Mouse (Mus musculus) small intestine, adult 2 months (tissue): ENCODE results near the gene Rbm39. TPM values are rescaled to one million over a fixed set of nuclear protein-coding genes. Genes with fewer than 3 reads are reported as not detected.

ENCODE experiments used
- H3K27ac ChIP-seq: fragments of 200-500 bp; 2 replicates; pipeline ENCODE4 v1.5.1; 2012; ENCODE audit warnings: low read depth, low read length, control low read depth, inconsistent platforms; ENCODE audit not compliant: insufficient read depth
- H3K27me3 ChIP-seq: fragments of 200-500 bp; 2 replicates; pipeline ENCODE4 v1.6.1; 2012; ENCODE audit warnings: mild to moderate bottlenecking, moderate library complexity, low read length, inconsistent platforms; ENCODE audit not compliant: control insufficient read depth, insufficient read depth
- H3K36me3 ChIP-seq: fragments of 200-500 bp; 2 replicates; pipeline ENCODE4 v1.6.1; 2012; ENCODE audit warnings: mild to moderate bottlenecking, low read length, control low read depth, inconsistent platforms; ENCODE audit not compliant: control insufficient read depth, insufficient read depth
- H3K4me1 ChIP-seq: fragments of 200-500 bp; 2 replicates; pipeline ENCODE4 v1.6.1; 2012; ENCODE audit warnings: low read length, inconsistent platforms, mixed read lengths; ENCODE audit not compliant: control insufficient read depth, insufficient read depth, insufficient read length
- H3K4me3 ChIP-seq: fragments of 200-500 bp; 2 replicates; pipeline ENCODE4 v1.5.1; 2012; ENCODE audit warnings: low read depth, mild to moderate bottlenecking, control low read depth, inconsistent platforms, low read length, moderate library complexity
- CTCF ChIP-seq: fragments of 200-500 bp; IDR thresholded peaks from 2 replicates; pipeline ENCODE4 v1.5.1; 2012; ENCODE audit warnings: low read depth, mild to moderate bottlenecking, control low read depth, inconsistent platforms, low read length, moderate library complexity, mixed read lengths; ENCODE audit not compliant: insufficient replicate concordance, insufficient read length; ENCODE audit errors: extremely low read depth
- POLR2A ChIP-seq: fragments of 200-500 bp; IDR thresholded peaks from 2 replicates; pipeline ENCODE4 v1.6.1; 2012; ENCODE audit warnings: low read depth, mild to moderate bottlenecking, control low read depth, inconsistent platforms, low read length, moderate library complexity
- WGBS: fragments of 180-500 bp; shearing (Covaris S2); methylation state at CpG from one replicate; pipeline ENCODE4 v1.1.7; 2018; 5-methylcytosine and 5-hydroxymethylcytosine counted together
- polyA plus RNA-seq: library from polyadenylated mRNA; depleted of rRNA; stranded (reverse); fragments of >200 nt; gene quantifications from 2 replicates; pipeline ENCODE4 v1.2.3, GENCODE M21; 2012

Rbm39 gene
- polyA plus RNA-seq, 1 experiment: 49.5 TPM

DNA sequence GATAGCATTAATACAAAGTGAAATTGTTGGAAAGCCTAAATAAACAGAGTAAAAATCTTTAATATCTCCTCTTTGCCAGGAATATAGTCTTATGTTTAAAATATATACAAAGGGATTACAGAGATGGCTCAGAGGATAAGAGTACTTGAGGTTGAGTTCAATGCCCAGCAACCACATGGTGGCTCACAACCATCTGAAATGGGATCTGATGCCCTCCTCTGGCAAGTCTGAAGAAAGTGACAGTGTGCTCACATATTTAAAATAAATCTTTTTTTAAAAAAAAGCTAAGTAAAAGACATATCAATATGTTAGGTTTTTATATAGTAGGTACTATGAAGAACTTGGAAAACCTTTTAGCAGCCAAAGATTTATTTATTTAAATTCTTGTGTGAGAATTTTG, 28.5 kb downstream of the Rbm39 start:
- H3K36me3 ChIP-seq: peaks cover 57% of the 10 kb centered on the region
- H3K4me1 ChIP-seq: no peaks in the 10 kb centered on the region
- TF ChIP-seq CTCF: no peak
- no peak for TF ChIP-seq POLR2A
- no peaks in the 10 kb centered on the region for H3K27me3 ChIP-seq
- H3K4me3 ChIP-seq: no peak overlapping the region
- H3K27ac ChIP-seq: no peak overlapping the region

DNA sequence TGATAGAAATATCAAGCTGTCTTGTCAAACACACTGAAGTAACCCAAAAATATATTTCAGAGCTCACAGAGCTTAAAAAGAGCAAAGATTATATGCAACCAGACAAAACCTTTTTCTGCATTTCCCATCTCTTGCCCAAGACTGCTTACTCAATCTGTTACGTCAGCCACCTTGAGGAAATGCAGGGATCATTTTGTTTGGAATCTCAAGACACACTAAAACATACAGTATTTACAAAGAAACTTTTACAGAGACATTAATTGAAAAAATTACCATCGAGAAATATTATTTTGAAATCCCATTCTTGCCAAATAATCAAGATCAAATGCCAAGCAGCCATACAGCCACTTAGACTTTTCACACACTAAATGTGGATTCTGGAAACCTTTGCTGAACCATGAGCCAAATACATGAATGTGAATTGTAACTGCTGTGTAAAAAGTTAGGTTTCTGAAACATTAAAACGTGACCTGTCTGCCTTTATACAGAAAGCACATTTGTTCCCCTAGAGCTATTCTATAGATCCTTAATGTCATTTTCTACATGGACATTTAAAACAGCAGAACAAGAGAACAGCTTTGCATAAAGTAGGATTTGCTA, 32.6 kb downstream of the Rbm39 start:
- no peak overlapping the region for H3K4me3 ChIP-seq
- no peak for TF ChIP-seq CTCF
- TF ChIP-seq POLR2A: no peak
- 74% methylated on average over 3 of the region's 3 CpGs for WGBS
- H3K27me3 ChIP-seq: no peaks in the 10 kb centered on the region
- H3K27ac ChIP-seq: no peak overlapping the region
- no peaks in the 10 kb centered on the region for H3K4me1 ChIP-seq
- H3K36me3 ChIP-seq: peaks cover 36% of the 10 kb centered on the region

DNA sequence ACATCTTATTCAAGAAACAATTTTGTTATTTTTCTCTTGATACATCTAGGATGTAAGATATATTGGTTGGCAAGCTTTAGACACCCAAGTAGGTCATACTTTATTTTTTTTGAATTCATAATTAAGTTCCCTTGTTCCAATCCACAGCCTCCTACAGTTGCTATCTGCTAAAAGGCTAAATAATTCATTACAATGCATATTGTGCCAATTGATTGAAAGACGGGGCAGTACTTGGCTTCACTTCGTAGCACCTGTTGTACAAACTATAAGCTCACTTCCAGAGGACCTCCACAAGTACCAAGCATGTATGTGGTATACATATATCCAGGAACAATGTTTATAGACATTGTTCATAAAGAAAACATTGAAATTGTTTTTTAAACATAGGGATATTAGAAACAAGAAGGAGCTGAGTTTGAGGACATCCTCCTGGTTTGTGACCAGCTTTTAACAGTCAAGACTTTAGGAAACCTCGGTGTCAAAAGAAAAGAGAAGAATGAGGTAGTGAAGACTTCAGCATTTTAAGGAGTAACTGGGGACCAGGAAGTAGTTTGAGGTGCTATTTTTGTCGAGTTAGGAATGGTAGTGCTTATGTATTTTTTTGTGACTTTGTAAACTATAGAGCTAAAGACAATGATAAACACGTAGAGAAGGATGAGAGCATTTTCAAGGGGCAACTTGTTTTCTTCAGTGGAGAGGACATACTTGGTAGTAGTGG, 33.6 kb downstream of the Rbm39 start:
- H3K4me1 ChIP-seq: no peaks in the 10 kb centered on the region
- 39% methylated on average over 5 of the region's 5 CpGs for WGBS
- H3K36me3 ChIP-seq: peaks cover 35% of the 10 kb centered on the region

DNA sequence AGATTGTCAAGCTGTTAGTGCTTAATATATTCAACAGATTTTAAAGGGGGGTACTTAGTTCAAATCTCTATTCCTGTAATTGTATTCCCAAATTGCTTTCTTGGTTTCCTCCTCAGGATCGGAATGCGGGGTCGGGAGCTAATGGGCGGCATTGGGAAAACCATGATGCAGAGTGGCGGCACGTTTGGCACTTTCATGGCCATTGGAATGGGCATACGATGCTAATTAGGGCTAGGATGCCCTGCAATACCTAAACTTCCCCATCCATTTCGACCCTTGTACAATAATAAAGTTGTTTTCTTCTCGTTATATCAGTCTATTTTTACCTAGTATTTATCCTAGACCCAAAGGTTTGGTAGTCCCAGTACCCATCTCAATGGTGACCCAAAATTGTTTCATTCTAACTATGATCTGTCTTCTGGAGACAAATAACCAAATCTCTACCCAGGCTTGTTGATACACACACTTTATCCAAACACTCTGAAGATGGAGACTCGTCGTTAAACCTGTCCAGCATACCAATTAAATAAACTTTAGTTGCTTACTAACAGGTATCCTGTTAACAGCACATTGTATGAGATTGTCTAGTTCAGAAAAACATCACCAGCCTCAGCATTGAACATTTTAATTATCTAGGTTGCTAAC, 34.4 kb downstream of the Rbm39 start:
- Histone ChIP-seq H3K27me3 (no peaks in the 10 kb centered on the region), H3K4me1 (no peaks in the 10 kb centered on the region), H3K4me3 (no peak overlapping the region), H3K36me3 (peaks cover 34% of the 10 kb centered on the region), H3K27ac (no peak overlapping the region)
- no peak for TF ChIP-seq CTCF
- 51% methylated on average over 11 of the region's 11 CpGs for WGBS

More for the DNA sequence above, 33.6 kb downstream of the Rbm39 start:
- TF ChIP-seq CTCF: no peak
- H3K27ac ChIP-seq: no peak overlapping the region
- H3K4me3 ChIP-seq: no peak overlapping the region
- H3K27me3 ChIP-seq: no peaks in the 10 kb centered on the region

DNA sequence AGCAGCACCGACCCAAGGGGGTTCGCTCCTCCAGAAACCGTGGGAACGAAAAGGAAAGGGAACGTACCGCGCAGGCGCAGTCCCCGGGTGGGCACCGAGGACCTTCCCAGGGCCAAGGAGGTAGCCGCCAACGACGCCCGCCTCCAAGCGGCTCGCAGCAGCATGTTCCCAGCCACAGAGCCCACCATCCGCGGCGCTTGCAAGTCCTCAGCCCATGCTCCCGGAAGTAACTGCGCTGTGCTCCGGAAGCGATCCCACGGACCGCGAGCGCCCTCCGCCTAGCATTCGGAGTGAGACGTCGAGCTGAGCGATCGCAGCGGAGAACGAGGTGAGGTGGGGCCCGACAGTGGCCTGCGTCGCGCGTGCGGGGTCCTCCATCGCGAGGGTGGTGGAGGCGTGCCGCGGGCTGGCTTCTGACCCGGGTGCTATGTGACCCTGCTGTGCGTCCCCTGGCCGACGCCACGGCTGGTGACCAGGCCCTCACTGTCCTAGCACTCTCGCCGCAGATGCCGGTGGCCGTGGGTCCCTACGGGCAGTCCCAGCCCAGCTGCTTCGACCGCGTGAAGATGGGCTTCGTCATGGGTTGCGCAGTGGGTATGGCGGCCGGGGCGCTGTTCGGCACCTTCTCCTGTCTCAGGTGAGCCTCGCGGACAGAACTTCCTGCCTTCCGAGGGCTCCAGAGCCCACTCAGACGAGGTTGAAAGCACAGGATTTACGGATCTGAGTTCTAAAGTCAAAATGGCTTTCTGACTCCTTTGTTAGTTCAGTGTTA, 35.9 kb downstream of the Rbm39 start, which contains the start of the genes Romo1 and Nfs1:
Gene Romo1, plus strand, starts transcription at position 87 of the 772 bp plus-strand sequence.
Gene Nfs1, minus strand, starts transcription at position 234 of the 772 bp plus-strand sequence.
- H3K27ac ChIP-seq: peak within 1 kb of the TSS; percentile 67
- peak within 1 kb of the TSS; percentile 77 for H3K4me3 ChIP-seq
- H3K4me1 ChIP-seq: no peaks in the 10 kb centered on the region
- no peaks in the 10 kb centered on the region for H3K27me3 ChIP-seq
- TF ChIP-seq POLR2A (no peak; the same call in 1 of the 2 replicates), CTCF (no peak)
- under 1% methylated on average over 70 of the region's 70 CpGs for WGBS
- H3K36me3 ChIP-seq: peaks cover 27% of the 10 kb centered on the region

DNA sequence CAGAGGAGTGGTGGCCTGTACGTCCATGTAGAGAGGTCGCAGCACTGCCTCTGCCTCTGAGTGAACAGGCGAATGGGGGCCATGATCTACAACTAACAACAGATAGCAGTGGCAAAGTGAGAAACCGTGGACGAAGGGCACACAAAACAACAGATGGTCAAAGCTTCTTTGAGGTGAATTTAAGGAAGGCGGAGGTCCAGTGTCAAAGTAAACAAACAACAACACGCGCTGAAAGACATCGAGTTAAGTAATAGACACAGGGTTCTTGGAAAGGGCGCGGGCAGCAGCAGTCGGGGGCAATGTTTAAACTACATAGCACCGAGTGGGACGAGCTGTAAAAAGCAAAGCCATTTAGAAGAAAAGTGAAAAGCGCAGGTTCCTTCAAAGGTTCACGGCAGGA, 36.7 kb downstream of the Rbm39 start:
- 3% methylated on average over 16 of the region's 16 CpGs for WGBS
- H3K4me1 ChIP-seq: no peaks in the 10 kb centered on the region
- H3K27ac ChIP-seq: peak overlapping the region; percentile 35
- H3K27me3 ChIP-seq: no peaks in the 10 kb centered on the region
- TF ChIP-seq POLR2A (no peak), CTCF (no peak)
- peak overlapping the region; percentile 77 for H3K4me3 ChIP-seq
- H3K36me3 ChIP-seq: peaks cover 21% of the 10 kb centered on the region

DNA sequence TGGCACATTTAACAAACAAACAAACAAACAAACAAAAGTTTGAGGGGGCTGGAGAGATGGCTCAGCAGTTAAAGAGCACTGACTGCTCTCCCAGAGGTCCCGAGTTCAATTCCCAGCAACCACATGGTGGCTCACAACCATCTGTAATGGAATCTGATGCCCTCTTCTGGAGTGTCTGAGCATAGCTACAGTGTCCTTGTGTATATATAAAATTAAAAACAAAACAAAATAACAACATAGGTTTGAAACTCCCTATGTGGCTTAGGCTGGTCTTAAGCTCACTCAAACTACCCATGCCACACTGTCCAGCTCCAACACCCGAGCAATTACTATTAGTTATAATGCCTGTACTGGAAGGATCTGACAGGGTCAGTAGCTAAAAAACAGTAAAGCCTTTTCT, 37.2 kb downstream of the Rbm39 start:
- peaks cover 18% of the 10 kb centered on the region for H3K36me3 ChIP-seq
- H3K4me1 ChIP-seq: no peaks in the 10 kb centered on the region
- no peak overlapping the region for H3K27ac ChIP-seq
- TF ChIP-seq POLR2A (no peak), CTCF (no peak)
- no peak overlapping the region for H3K4me3 ChIP-seq
- WGBS: 81% methylated on average over 2 of the region's 2 CpGs
- no peaks in the 10 kb centered on the region for H3K27me3 ChIP-seq
